Mouse (Mus musculus): ENCODE results near the gene Serinc5.
A peak's percentile ranks its signal among the peaks of the same experiment; 100 is the strongest.

Serinc5 gene

GRCm38 (mm10) chr13:92705016-92705535 is 94.2 kb downstream of the Serinc5 start:
- DNase-seq, result no peak

- no peak for DNase-seq
Observed at GRCm38 (mm10) chr13:92706342-92707061, 95.6 kb downstream of the Serinc5 start.

GRCm38 (mm10) chr13:92707941-92708340 is 97.0 kb downstream of the Serinc5 start:
- no peak for DNase-seq

GRCm38 (mm10) chr13:92708466-92708865 is 97.6 kb downstream of the Serinc5 start:
- no peak for DNase-seq

- no peak for DNase-seq
Observed at GRCm38 (mm10) chr13:92709535-92709934, 98.6 kb downstream of the Serinc5 start.

- no peak for DNase-seq
Observed at GRCm38 (mm10) chr13:92710361-92710760, 99.5 kb downstream of the Serinc5 start.

GRCm38 (mm10) chr13:92711821-92712220 is 100.9 kb downstream of the Serinc5 start:
- no peak for DNase-seq

- no peak for DNase-seq
Observed at GRCm38 (mm10) chr13:92712619-92713018, 101.7 kb downstream of the Serinc5 start.

GRCm38 (mm10) chr13:92717851-92718665 is 107.2 kb downstream of the Serinc5 start:
- DNase-seq, result no peak

GRCm38 (mm10) chr13:92721006-92721405 is 110.1 kb downstream of the Serinc5 start:
- no peak for DNase-seq

GRCm38 (mm10) chr13:92722389-92722788 is 111.5 kb downstream of the Serinc5 start:
- no peak for DNase-seq

- DNase-seq, result no peak
Observed at GRCm38 (mm10) chr13:92729811-92730210, 118.9 kb downstream of the Serinc5 start.

- no peak for DNase-seq
Observed at GRCm38 (mm10) chr13:92731811-92732210, 120.9 kb downstream of the Serinc5 start.

- DNase-seq, result no peak
Observed at GRCm38 (mm10) chr13:92732836-92733235, 121.9 kb downstream of the Serinc5 start.

- peak; percentile 33 for DNase-seq
Observed at GRCm38 (mm10) chr13:92733252-92733651, 122.4 kb downstream of the Serinc5 start.

GRCm38 (mm10) chr13:92733741-92734140 is 122.8 kb downstream of the Serinc5 start:
- no peak for DNase-seq

- no peak for DNase-seq
Observed at GRCm38 (mm10) chr13:92735693-92736092, 124.8 kb downstream of the Serinc5 start.

GRCm38 (mm10) chr13:92736516-92737300 is 125.8 kb downstream of the Serinc5 start:
- no peak for DNase-seq

GRCm38 (mm10) chr13:92738821-92739220 is 127.9 kb downstream of the Serinc5 start:
- no peak for DNase-seq

GRCm38 (mm10) chr13:92739858-92740257 is 129.0 kb downstream of the Serinc5 start:
- DNase-seq, result no peak

- DNase-seq, result peak; percentile 56
Observed at GRCm38 (mm10) chr13:92740671-92741270, 129.9 kb downstream of the Serinc5 start.

- no peak for DNase-seq
Observed at GRCm38 (mm10) chr13:92742886-92743285, 132.0 kb downstream of the Serinc5 start.

GRCm38 (mm10) chr13:92743337-92743736 is 132.4 kb downstream of the Serinc5 start:
- DNase-seq, result no peak

Measured in kidney, adult 9 months (tissue).